Mouse (Mus musculus) activated CD4-positive, CD25-positive, alpha-beta regulatory T cell, adult 4 months (primary cell): Measurements from ENCODE around the gene Adamts9. TPM values are rescaled to one million over a fixed set of nuclear protein-coding genes. Genes with fewer than 3 reads are reported as not detected.

Source experiments
- ATAC-seq: one replicate; pipeline ENCODE4 v1.8.0; 2017
- polyA plus RNA-seq, 2 experiments: library from polyadenylated mRNA; unstranded; fragments of 100-300 nt; shearing (Covaris generic); gene quantifications; one replicate each; pipeline ENCODE4 v1.2.1; 2017

Gene Adamts9
- polyA plus RNA-seq, 2 experiments from 2014 or later: 0.24 TPM; not detected in 1

DNA sequence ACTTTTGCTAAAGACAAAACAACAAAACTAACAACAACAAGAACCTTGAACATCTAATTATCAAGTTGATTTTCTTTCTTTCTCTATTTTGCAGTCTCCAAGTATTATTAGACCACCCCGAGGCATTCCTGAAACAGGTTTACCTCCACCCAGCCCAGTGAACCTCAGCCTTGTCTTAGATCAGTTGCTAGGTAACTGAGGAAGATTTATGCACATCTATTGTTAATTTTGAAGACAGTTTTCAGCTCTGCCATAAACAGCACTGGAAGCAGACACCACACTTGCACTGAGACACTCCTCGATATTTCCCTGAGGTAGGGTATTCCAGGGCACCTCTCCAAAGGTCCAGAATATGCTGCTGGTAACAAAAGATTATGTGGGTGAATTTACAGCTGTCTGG is 218.9 kb downstream of the Adamts9 start:
- no peak for ATAC-seq

Other genes with a start within 250 kb of the Adamts9 start
- gene Prickle2, start 237.3 kb downstream of the Adamts9 start, polyA plus RNA-seq: under 1 TPM in 1 of 2 experiments, not detected in 1; 0.17 TPM
- not detected for gene A730049H05Rik, start 127.0 kb downstream of the Adamts9 start, polyA plus RNA-seq
- not detected for gene Gm15737, start 74.1 kb downstream of the Adamts9 start, polyA plus RNA-seq